Mouse (Mus musculus) myocyte (in vitro differentiated cells): ENCODE data around the gene Vipr1. TPM values are rescaled to one million over a fixed set of nuclear protein-coding genes. Genes with fewer than 3 reads are reported as not detected.
"Not testable (repeated sequence)": the region's sequence is repeated elsewhere in the genome, so short reads cannot be mapped to it uniquely, and the experiment has no call there.

Experiments used
- H3K27me3 ChIP-seq: one replicate; pipeline ENCODE4 v1.6.1; 2011; ENCODE audit not compliant: control insufficient read depth, insufficient read depth, insufficient read length
- H3K36me3 ChIP-seq: one replicate; pipeline ENCODE4 v1.6.1; 2011; ENCODE audit not compliant: control insufficient read depth, insufficient read depth
- H3K4me2 ChIP-seq: one replicate; pipeline ENCODE4 v1.6.1; 2011; ENCODE audit warnings: low read depth, control low read depth
- H3K4me3 ChIP-seq: one replicate; pipeline ENCODE4 v1.5.1; 2011; ENCODE audit warnings: mild to moderate bottlenecking, control low read depth, moderate library complexity
- H3K79me2 ChIP-seq: one replicate; pipeline ENCODE4 v1.6.1; 2011; ENCODE audit not compliant: control insufficient read depth, insufficient read depth
- H3ac ChIP-seq: one replicate; pipeline ENCODE4 v1.6.1; 2011; ENCODE audit not compliant: control insufficient read depth, insufficient read length
- CEBPB ChIP-seq: IDR thresholded peaks from 2 replicates; pipeline ENCODE4 v1.6.1; 2011; ENCODE audit warnings: mild to moderate bottlenecking, moderate library complexity; ENCODE audit not compliant: poor library complexity, insufficient read depth, severe bottlenecking
- E2F4 ChIP-seq: IDR thresholded peaks from one replicate; pipeline ENCODE4 v1.6.1; 2011; ENCODE audit warnings: mild to moderate bottlenecking, control low read depth, moderate library complexity; ENCODE audit not compliant: insufficient read depth
- MAX ChIP-seq: IDR thresholded peaks from one replicate; pipeline ENCODE4 v1.6.1; 2011; ENCODE audit warnings: low read depth, mild to moderate bottlenecking, control low read depth
- MYOD1 ChIP-seq, 3 experiments: IDR thresholded peaks; one replicate each; pipeline ENCODE4 v1.6.1; 2011; ENCODE audit warnings: control low read depth in 2 of 3, low read depth in 2 of 3, mild to moderate bottlenecking in 2 of 3, moderate library complexity in 1 of 3; ENCODE audit not compliant: insufficient read length in 2 of 3, control insufficient read depth in 1 of 3
- MYOG ChIP-seq, 3 experiments: IDR thresholded peaks; one replicate each; pipeline ENCODE4 v1.6.1; 2011; ENCODE audit warnings: control low read depth in 2 of 3, low read depth in 2 of 3, mild to moderate bottlenecking in 2 of 3; ENCODE audit not compliant: insufficient read length in 2 of 3, control insufficient read depth in 1 of 3, insufficient read depth in 1 of 3
- POLR2A ChIP-seq: IDR thresholded peaks from one replicate; pipeline ENCODE4 v1.6.1; 2011; ENCODE audit warnings: low read depth, mild to moderate bottlenecking, control low read depth, moderate library complexity; ENCODE audit not compliant: insufficient read length
- POLR2AphosphoS2 ChIP-seq: IDR thresholded peaks from one replicate; pipeline ENCODE4 v1.6.1; 2011; ENCODE audit warnings: low read depth, control low read depth; ENCODE audit not compliant: insufficient read length
- REST ChIP-seq: IDR thresholded peaks from one replicate; pipeline ENCODE4 v1.6.1; 2011; ENCODE audit warnings: mild to moderate bottlenecking, control low read depth, moderate library complexity; ENCODE audit not compliant: insufficient read depth, insufficient read length
- SRF ChIP-seq: IDR thresholded peaks from one replicate; pipeline ENCODE4 v1.6.1; 2011; ENCODE audit warnings: low read depth; ENCODE audit not compliant: control insufficient read depth, insufficient read length
- TCF12 ChIP-seq: IDR thresholded peaks from one replicate; pipeline ENCODE4 v1.6.1; 2011; ENCODE audit warnings: mild to moderate bottlenecking, control low read depth; ENCODE audit not compliant: poor library complexity, insufficient read depth, severe bottlenecking
- TCF3 ChIP-seq: IDR thresholded peaks from one replicate; pipeline ENCODE4 v1.6.1; 2011; ENCODE audit warnings: low read depth, control low read depth; ENCODE audit not compliant: insufficient read length
- USF1 ChIP-seq: IDR thresholded peaks from one replicate; pipeline ENCODE4 v1.6.1; 2011; ENCODE audit warnings: low read depth, mild to moderate bottlenecking, control low read depth, moderate library complexity
- polyA plus RNA-seq: library from polyadenylated mRNA; unstranded; fragments of >200 nt; fragmentation: generic; extraction: Trizol; gene quantifications from one replicate; pipeline ENCODE4 v1.2.1, GENCODE M21; 2012; ENCODE audit warnings: missing spikeins

Gene Vipr1
- polyA plus RNA-seq: 0.29 TPM

DNA sequence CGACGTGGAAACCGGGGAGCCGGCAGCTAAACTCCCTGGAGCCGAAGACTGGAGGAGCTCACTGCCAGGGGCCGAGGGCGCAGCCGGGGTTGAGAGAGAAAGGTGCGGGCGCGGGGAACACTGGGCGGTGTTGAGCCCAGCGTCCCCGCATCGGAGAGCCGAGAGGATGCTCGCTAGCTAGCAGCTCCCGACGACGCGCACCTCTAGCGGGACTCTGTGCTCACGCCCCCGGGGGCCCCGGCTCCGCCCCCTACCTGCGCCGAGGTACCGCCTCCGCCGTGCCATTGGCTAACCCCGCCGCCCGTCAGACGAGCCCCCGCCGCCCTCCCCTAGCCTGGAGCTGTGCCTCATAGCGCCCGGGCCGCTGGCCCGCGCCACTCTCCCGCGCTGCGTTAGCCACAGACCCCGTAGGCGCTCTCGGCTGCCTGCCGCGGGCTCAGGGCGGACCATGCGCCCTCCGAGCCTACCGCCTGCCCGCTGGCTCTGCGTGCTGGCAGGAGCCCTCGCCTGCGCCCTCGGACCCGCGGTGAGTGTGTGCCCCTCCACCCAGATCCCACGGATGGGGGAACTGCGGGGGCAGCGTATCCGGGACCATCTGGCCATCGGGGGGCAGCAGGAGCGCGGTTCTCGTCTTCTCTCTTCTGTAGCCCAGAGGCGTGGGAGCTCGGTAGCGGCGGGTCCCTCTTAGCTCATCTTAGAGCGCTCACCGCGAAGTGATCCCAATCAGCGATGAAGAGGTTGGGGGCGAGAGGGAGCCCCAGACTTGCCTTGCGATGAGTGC lies at the start of gene Vipr1:
TSS of gene Vipr1 (plus strand) at position 316 of the 781 bp plus-strand sequence.
- Histone ChIP-seq H3K4me2 (peak within 1 kb of the TSS; percentile 81), H3K79me2 (no peaks in the 10 kb centered on the region), H3K36me3 (no peaks in the 10 kb centered on the region), H3K27me3 (peaks cover 71% of the 10 kb centered on the region), H3K4me3 (no peak within 1 kb of the TSS), H3ac (peak within 1 kb of the TSS; percentile 33)
- TF ChIP-seq TCF3 (no peak), MYOG (IDR thresholded peaks at IDR 0.05; ENCODE audit: control insufficient read depth in 1 of 3, insufficient read depth in 1 of 3, insufficient read length in 2 of 3, low read depth in 2 of 3) (peak in 1 of 3 experiments; percentile 8)

DNA sequence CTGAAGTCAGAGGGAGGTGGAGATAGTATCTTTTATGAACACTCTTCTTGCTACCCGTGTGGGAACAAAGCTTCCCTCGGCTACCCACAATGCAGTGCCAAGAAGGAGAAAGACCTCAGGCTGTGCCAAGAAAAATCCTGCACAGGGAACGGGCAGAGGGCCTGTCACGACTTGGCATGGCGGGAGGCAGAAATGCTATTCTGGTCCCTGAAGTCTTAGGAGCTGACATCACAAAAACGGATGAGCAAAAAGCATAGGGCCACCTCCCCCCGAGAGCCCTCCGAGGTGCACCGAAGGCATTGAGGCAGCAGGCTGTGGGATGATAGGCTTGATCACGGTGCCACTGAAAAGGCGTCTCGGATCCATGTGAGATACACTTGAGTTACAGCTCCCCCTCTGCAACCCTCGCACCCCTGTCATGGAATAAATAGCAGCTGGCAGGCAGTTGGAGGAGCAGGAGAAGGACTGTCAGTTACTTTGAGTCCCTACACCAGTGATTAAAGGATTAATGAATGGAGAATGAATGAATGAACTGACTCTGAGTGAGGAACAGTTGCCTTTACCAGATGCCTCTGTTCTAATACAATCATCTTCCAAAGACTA lies 49.5 kb upstream of the Vipr1 start:
- no peak for TF ChIP-seq MYOG (IDR thresholded peaks at IDR 0.05; ENCODE audit: control insufficient read depth in 1 of 3, insufficient read depth in 1 of 3, insufficient read length in 2 of 3, low read depth in 2 of 3)
- no peak for TF ChIP-seq CEBPB
- no peak for TF ChIP-seq POLR2A
- no peak for TF ChIP-seq USF1
- no peak for TF ChIP-seq MYOD1 (IDR thresholded peaks at IDR 0.05; ENCODE audit: control insufficient read depth in 1 of 3, insufficient read length in 2 of 3, low read depth in 2 of 3)
- no peak for TF ChIP-seq SRF
- TF ChIP-seq TCF12: no peak
- TF ChIP-seq TCF3: no peak
- no peak for TF ChIP-seq REST
- no peak for TF ChIP-seq POLR2AphosphoS2
- TF ChIP-seq MAX: no peak
- no peak for TF ChIP-seq E2F4
- H3ac ChIP-seq: no peak overlapping the region
- H3K79me2 ChIP-seq: no peaks in the 10 kb centered on the region

DNA sequence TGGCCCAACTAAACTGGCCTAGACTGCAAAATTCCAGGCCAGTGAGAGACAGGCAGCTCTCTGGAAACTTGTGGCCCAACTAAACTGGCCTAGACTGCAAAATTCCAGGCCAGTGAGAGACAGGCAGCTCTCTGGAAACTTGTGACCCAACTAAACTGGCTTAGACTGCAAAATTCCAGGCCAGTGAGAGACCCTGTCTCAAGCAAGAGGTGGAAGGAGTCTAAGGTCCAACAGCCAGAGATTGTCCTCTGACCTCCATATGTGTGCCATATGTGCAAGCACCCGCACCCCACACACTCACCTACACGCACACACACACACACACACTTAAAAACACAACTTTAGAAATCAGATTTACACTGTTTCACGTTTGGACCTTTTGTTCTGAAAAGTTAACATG lies 48.7 kb upstream of the Vipr1 start:
- not testable (repeated sequence) for H3K4me3 ChIP-seq, H3K4me2 ChIP-seq, H3ac ChIP-seq, H3K79me2 ChIP-seq, H3K27me3 ChIP-seq, H3K36me3 ChIP-seq

More for the DNA sequence above, 49.5 kb upstream of the Vipr1 start:
- Histone ChIP-seq H3K27me3 (no peaks in the 10 kb centered on the region), H3K36me3 (no peaks in the 10 kb centered on the region), H3K4me3 (no peak overlapping the region), H3K4me2 (no peak overlapping the region)

DNA sequence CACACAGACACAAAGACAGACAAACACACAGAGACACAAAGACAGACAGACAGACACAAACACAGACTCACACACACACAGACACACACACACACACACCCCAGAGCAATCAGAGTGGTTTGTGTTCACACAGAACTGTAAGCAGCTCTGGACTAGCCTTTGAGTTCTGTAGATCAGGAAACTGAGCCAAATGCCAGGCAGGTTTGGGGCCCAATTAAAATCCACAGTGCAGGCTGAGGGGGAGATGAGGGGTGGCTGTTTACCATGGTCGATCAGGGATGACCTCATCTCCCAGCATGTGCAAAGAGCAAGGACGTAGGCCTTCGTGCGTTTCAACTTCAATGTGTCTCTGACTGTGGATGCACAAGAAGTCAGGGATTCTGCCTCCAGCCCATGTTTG lies 47.7 kb upstream of the Vipr1 start:
- H3K27me3 ChIP-seq: peaks cover 6% of the 10 kb centered on the region
- H3K36me3 ChIP-seq: no peaks in the 10 kb centered on the region
- no peak overlapping the region for H3K4me3 ChIP-seq

DNA sequence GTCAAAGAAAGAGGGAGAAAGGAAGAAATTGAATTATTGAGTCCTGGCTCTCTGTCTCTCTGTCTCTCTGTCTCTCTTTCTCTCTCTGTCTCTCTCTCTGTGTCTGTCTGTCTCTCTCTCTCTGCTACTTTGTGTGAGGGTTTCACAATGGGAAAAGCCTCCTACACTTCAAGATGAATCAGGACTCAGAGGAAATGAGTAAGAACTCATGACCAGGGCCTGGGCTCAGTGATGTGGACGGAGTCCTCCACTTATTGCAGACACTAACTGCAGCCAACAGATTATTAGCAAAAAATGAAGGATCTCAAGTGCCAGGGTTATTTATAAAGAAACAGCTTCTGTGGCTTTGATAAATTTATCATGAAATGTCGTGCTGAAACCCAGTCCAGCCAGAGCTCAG lies 44.4 kb upstream of the Vipr1 start:
- Histone ChIP-seq H3K4me2 (no peak overlapping the region), H3ac (no peak overlapping the region), H3K79me2 (no peaks in the 10 kb centered on the region), H3K27me3 (peaks cover 16% of the 10 kb centered on the region), H3K4me3 (no peak overlapping the region), H3K36me3 (no peaks in the 10 kb centered on the region)
- TF ChIP-seq MYOD1 (IDR thresholded peaks at IDR 0.05; ENCODE audit: control insufficient read depth in 1 of 3, insufficient read length in 2 of 3, low read depth in 2 of 3): no peak
- no peak for TF ChIP-seq MYOG (IDR thresholded peaks at IDR 0.05; ENCODE audit: control insufficient read depth in 1 of 3, insufficient read depth in 1 of 3, insufficient read length in 2 of 3, low read depth in 2 of 3)
- no peak for TF ChIP-seq E2F4
- TF ChIP-seq TCF12: no peak
- no peak for TF ChIP-seq USF1
- no peak for TF ChIP-seq MAX
- no peak for TF ChIP-seq POLR2AphosphoS2
- no peak for TF ChIP-seq CEBPB
- TF ChIP-seq SRF: no peak
- no peak for TF ChIP-seq POLR2A
- no peak for TF ChIP-seq TCF3

More for the DNA sequence above, 47.7 kb upstream of the Vipr1 start:
- Histone ChIP-seq H3K79me2 (no peaks in the 10 kb centered on the region), H3K4me2 (no peak overlapping the region), H3ac (no peak overlapping the region)
- TF ChIP-seq E2F4 (no peak), MYOG (IDR thresholded peaks at IDR 0.05; ENCODE audit: control insufficient read depth in 1 of 3, insufficient read depth in 1 of 3, insufficient read length in 2 of 3, low read depth in 2 of 3) (no peak), USF1 (no peak), TCF3 (no peak), POLR2A (no peak), MAX (no peak), MYOD1 (IDR thresholded peaks at IDR 0.05; ENCODE audit: control insufficient read depth in 1 of 3, insufficient read length in 2 of 3, low read depth in 2 of 3) (no peak)
